In the genomic region with DNA sequence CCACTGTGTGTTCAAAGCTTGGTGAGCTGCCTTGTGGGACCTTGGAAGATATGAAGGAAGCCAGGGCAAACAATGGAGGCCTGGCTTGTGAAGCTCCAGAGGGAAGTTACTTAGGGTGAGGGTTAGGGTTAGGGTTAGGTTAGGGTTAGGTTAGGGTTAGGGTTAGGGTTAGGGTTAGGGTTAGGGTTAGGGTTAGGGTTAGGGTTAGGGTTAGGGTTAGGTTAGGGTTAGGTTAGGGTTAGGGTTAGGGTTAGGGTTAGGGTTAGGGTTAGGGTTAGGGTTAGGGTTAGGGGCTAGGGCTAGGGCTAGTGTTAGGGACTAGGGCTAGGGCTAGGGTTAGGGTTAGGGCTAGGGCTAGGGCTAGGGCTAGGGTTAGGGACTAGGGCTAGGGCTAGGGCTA, we compare ENCODE assay signal across 7 mouse cellular contexts.
DNase-seq lines count a peak whose midpoint lies in the region; ATAC-seq lines count a peak whose summit lies in the region.
"Not testable (repeated sequence)": the region's sequence is repeated elsewhere in the genome, so short reads cannot be mapped to it uniquely, and the experiment has no call there.

No protein-coding gene starts in this region.

- H3K4me1 ChIP-seq in forebrain, embryonic 11.5 days (replicated peaks; ENCODE audit: control insufficient read depth, insufficient read depth, low read length); heart, embryonic 13.5 days; intestine, embryonic 15.5 days (replicated peaks); liver, embryonic 13.5 days (replicated peaks); neural tube, embryonic 11.5 days (ENCODE audit: control insufficient read depth, insufficient read depth, low read length): not testable (repeated sequence)

- not testable (repeated sequence) for H3K27ac ChIP-seq in forebrain, embryonic 11.5 days (ENCODE audit: low read depth, low read length); heart, embryonic 13.5 days (replicated peaks); intestine, embryonic 15.5 days; liver, embryonic 13.5 days; neural tube, embryonic 11.5 days (ENCODE audit: low read depth, low read length)

- H3K4me3 ChIP-seq in forebrain, embryonic 11.5 days (ENCODE audit: low read depth, low read length); heart, embryonic 13.5 days; intestine, embryonic 15.5 days (replicated peaks); liver, embryonic 13.5 days (replicated peaks); neural tube, embryonic 11.5 days (ENCODE audit: low read depth, low read length): not testable (repeated sequence)

- not testable (repeated sequence) for H3K9me3 ChIP-seq in forebrain, embryonic 11.5 days (ENCODE audit: control insufficient read depth, low read length); intestine, embryonic 15.5 days; neural tube, embryonic 11.5 days (ENCODE audit: control insufficient read depth, low read length)
- peaks cover 25% of the 10 kb centered on the region for H3K9me3 ChIP-seq in heart, embryonic 13.5 days
- H3K9me3 ChIP-seq in liver, embryonic 13.5 days (replicated peaks), result peaks cover 21% of the 10 kb centered on the region; the same call in 1 of the 2 replicates

- not testable (repeated sequence) for H3K9ac ChIP-seq in forebrain, embryonic 11.5 days (ENCODE audit: low read length); heart, embryonic 13.5 days; intestine, embryonic 15.5 days; liver, embryonic 13.5 days; neural tube, embryonic 11.5 days (ENCODE audit: low read length)

- ATAC-seq in common myeloid progenitor, adult 5-6 weeks (replicated peaks; ENCODE audit: low read depth, poor library complexity, severe bottlenecking), result peak; percentile 85
- peak; percentile 81; the same call in 1 of the 2 replicates for ATAC-seq in forebrain, embryonic 11.5 days (replicated peaks; ENCODE audit: low FRiP score)
- peak; percentile 74; the same call in 1 of the 2 replicates for ATAC-seq in heart, embryonic 13.5 days (ENCODE audit: extremely low read depth, insufficient number of reproducible peaks, low FRiP score, low TSS enrichment)
- peak; percentile 74; the same call in 1 of the 2 replicates for ATAC-seq in intestine, embryonic 15.5 days
- peak; percentile 76; the same call in 1 of the 2 replicates for ATAC-seq in liver, embryonic 13.5 days (ENCODE audit: low read depth)
- peak; percentile 70 for ATAC-seq in megakaryocyte, adult 5-6 weeks (ENCODE audit: poor library complexity, severe bottlenecking)
- ATAC-seq in neural tube, embryonic 11.5 days (ENCODE audit: insufficient read depth, low FRiP score, low TSS enrichment), result peak; percentile 76; the same call in 1 of the 2 replicates

- not testable (repeated sequence) for DNase-seq in forebrain, embryonic 11.5 days (ENCODE audit: low spot score); liver, embryonic 13.5 days; neural tube, embryonic 11.5 days (ENCODE audit: low spot score)

- not testable (repeated sequence) for H3K4me2 ChIP-seq in forebrain, embryonic 11.5 days (ENCODE audit: low read depth, low read length, severe bottlenecking); heart, embryonic 13.5 days; intestine, embryonic 15.5 days (replicated peaks); liver, embryonic 13.5 days; neural tube, embryonic 11.5 days (ENCODE audit: low read depth)

- H3K27me3 ChIP-seq in forebrain, embryonic 11.5 days (ENCODE audit: control insufficient read depth, insufficient read depth, low read length); heart, embryonic 13.5 days (replicated peaks); intestine, embryonic 15.5 days (replicated peaks); liver, embryonic 13.5 days; neural tube, embryonic 11.5 days (ENCODE audit: control insufficient read depth, insufficient read depth, low read length): not testable (repeated sequence)

- H3K36me3 ChIP-seq in forebrain, embryonic 11.5 days (ENCODE audit: control insufficient read depth, insufficient read depth, low read length); heart, embryonic 13.5 days; intestine, embryonic 15.5 days; liver, embryonic 13.5 days; neural tube, embryonic 11.5 days (ENCODE audit: control insufficient read depth, insufficient read depth, low read length): not testable (repeated sequence)
